Mouse (Mus musculus): Measurements from ENCODE around the gene Dhx38. TPM values are rescaled to one million over a fixed set of nuclear protein-coding genes. Genes with fewer than 3 reads are reported as not detected.

Gene Dhx38
- total and polyA plus RNA-seq, 2 experiments from 2014 or later, result 13.5 to 25.2 TPM

DNA sequence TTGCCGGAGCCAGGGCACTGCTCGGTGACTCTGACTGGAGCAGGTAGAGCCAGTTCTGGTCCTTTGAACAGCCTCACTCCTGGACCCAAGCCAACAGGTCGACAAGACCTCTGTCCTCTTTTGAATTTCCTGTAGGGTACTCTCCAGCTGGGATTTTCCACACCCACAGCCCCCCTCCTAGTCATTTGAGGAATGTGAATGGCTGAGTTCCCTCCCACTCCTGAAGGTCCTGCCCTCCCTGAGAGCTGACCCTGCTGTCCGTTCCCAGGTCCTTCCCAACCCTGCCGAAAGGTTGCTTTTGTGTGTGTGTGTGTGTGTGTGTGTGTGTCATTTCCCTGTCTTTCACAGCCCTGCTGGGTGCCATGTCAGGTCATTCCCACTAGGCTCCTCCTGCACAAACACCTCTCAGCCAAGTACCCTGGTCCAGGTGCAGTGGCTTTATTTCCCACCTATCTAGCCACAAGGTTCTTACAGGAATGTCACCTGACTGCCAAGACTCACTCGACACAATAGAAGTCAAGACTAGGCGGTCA, 21.4 kb upstream of the Dhx38 start:
- Histone ChIP-seq H3K27ac (ENCODE audit: low read depth, low read length) (no peak overlapping the region), H3K4me3 (ENCODE audit: low read depth, low read length) (no peak overlapping the region), H3K36me3 (ENCODE audit: insufficient read depth, low read length) (0 out of 2 replicates have a peak, but pooled peaks cover 2% of the 10 kb centered on the region), H3K27me3 (ENCODE audit: insufficient read depth, low read length) (no peaks in the 10 kb centered on the region), H3K9me3 (ENCODE audit: low read length) (no peaks in the 10 kb centered on the region), H3K4me1 (ENCODE audit: insufficient read depth, low read length) (no peaks in the 10 kb centered on the region), H3K9ac (replicated peaks; ENCODE audit: low read length, poor library complexity, severe bottlenecking) (no peak overlapping the region), H3K4me2 (ENCODE audit: low read depth, low read length, poor library complexity, severe bottlenecking) (no peak overlapping the region)
- ATAC-seq (ENCODE audit: low FRiP score), result no peak
- TF ChIP-seq CTCF (IDR thresholded peaks at IDR 0.05), result no peak
- WGBS, result 72% methylated on average over 7 of the region's 7 CpGs
- no peak for DNase-seq (ENCODE audit: low spot score)

- no peak for DNase-seq (ENCODE audit: low spot score)
- H3K4me2 ChIP-seq (ENCODE audit: low read depth, low read length, poor library complexity, severe bottlenecking), result no peak overlapping the region
- no peaks in the 10 kb centered on the region for H3K36me3 ChIP-seq (ENCODE audit: insufficient read depth, low read length)
- no peaks in the 10 kb centered on the region for H3K9me3 ChIP-seq (ENCODE audit: low read length)
- no peak for ATAC-seq (ENCODE audit: low FRiP score)
- TF ChIP-seq CTCF (IDR thresholded peaks at IDR 0.05), result no peak
- H3K9ac ChIP-seq (replicated peaks; ENCODE audit: low read length, poor library complexity, severe bottlenecking), result no peak overlapping the region
- no peak overlapping the region for H3K4me3 ChIP-seq (ENCODE audit: low read depth, low read length)
- H3K27me3 ChIP-seq (ENCODE audit: insufficient read depth, low read length), result no peaks in the 10 kb centered on the region
- no peak overlapping the region for H3K27ac ChIP-seq (ENCODE audit: low read depth, low read length)
- no peaks in the 10 kb centered on the region for H3K4me1 ChIP-seq (ENCODE audit: insufficient read depth, low read length)
These were observed 20.0 kb upstream of the Dhx38 start for GRCm38 (mm10) chr8:109585652-109586051.

GRCm38 (mm10) chr8:109584830-109585229, 19.2 kb upstream of the Dhx38 start:
- H3K4me2 ChIP-seq (ENCODE audit: low read depth, low read length, poor library complexity, severe bottlenecking), result no peak overlapping the region
- H3K27ac ChIP-seq (ENCODE audit: low read depth, low read length), result no peak overlapping the region
- H3K9ac ChIP-seq (replicated peaks; ENCODE audit: low read length, poor library complexity, severe bottlenecking), result no peak overlapping the region
- no peaks in the 10 kb centered on the region for H3K27me3 ChIP-seq (ENCODE audit: insufficient read depth, low read length)
- no peak for DNase-seq (ENCODE audit: low spot score)
- TF ChIP-seq CTCF (IDR thresholded peaks at IDR 0.05), result no peak
- no peak for ATAC-seq (ENCODE audit: low FRiP score)
- no peaks in the 10 kb centered on the region for H3K9me3 ChIP-seq (ENCODE audit: low read length)
- WGBS, result 78% methylated on average over 3 of the region's 3 CpGs
- no peaks in the 10 kb centered on the region for H3K36me3 ChIP-seq (ENCODE audit: insufficient read depth, low read length)
- H3K4me3 ChIP-seq (ENCODE audit: low read depth, low read length), result no peak overlapping the region
- no peaks in the 10 kb centered on the region for H3K4me1 ChIP-seq (ENCODE audit: insufficient read depth, low read length)

DNA sequence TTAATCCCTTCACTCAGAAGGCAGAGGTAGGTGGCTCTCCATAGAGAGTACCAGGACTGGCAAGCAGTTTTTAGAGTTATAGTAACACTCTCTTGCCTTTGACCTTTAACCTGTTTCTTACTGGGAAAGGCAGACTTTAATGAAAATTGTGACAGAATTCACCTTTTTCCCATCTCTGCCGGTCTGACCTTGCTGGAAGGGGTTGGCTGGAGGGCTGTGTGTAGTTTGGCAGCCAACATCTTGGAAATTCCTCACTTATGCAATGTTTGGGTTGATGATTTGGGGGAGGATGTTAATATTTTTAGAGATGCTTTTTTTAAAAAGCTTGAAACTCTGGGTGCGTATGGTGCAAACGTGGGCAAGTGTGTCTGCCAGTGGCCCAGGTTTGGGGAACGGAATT, 18.6 kb upstream of the Dhx38 start:
- Histone ChIP-seq H3K4me3 (ENCODE audit: low read depth, low read length) (no peak overlapping the region), H3K4me1 (ENCODE audit: insufficient read depth, low read length) (no peaks in the 10 kb centered on the region), H3K27me3 (ENCODE audit: insufficient read depth, low read length) (no peaks in the 10 kb centered on the region), H3K4me2 (ENCODE audit: low read depth, low read length, poor library complexity, severe bottlenecking) (no peak overlapping the region), H3K9me3 (ENCODE audit: low read length) (no peaks in the 10 kb centered on the region), H3K9ac (replicated peaks; ENCODE audit: low read length, poor library complexity, severe bottlenecking) (no peak overlapping the region), H3K36me3 (ENCODE audit: insufficient read depth, low read length) (no peaks in the 10 kb centered on the region), H3K27ac (ENCODE audit: low read depth, low read length) (no peak overlapping the region)
- ATAC-seq (ENCODE audit: low FRiP score), result no peak
- no peak for DNase-seq (ENCODE audit: low spot score)
- no peak for TF ChIP-seq CTCF (IDR thresholded peaks at IDR 0.05)
- whole genome bisulfite sequencing, result 84% methylated on average over 4 of the region's 4 CpGs

- Histone ChIP-seq H3K27ac (ENCODE audit: low read depth, low read length) (no peak within 1 kb of the TSS), H3K4me2 (ENCODE audit: low read depth, low read length, poor library complexity, severe bottlenecking) (no peak within 1 kb of the TSS), H3K4me1 (ENCODE audit: insufficient read depth, low read length) (no peaks in the 10 kb centered on the region), H3K27me3 (ENCODE audit: insufficient read depth, low read length) (no peaks in the 10 kb centered on the region), H3K4me3 (ENCODE audit: low read depth, low read length) (no peak within 1 kb of the TSS), H3K9me3 (ENCODE audit: low read length) (no peaks in the 10 kb centered on the region), H3K36me3 (ENCODE audit: insufficient read depth, low read length) (no peaks in the 10 kb centered on the region), H3K9ac (replicated peaks; ENCODE audit: low read length, poor library complexity, severe bottlenecking) (no peak within 1 kb of the TSS)
- 71% methylated on average over 8 of the region's 8 CpGs for WGBS
- no peak for TF ChIP-seq CTCF (IDR thresholded peaks at IDR 0.05)
- no peak for ATAC-seq (ENCODE audit: low FRiP score)
- DNase-seq (ENCODE audit: low spot score), result no peak
These were observed 13.2 kb upstream of the Dhx38 start, which contains the start of gene Hp for GRCm38 (mm10) chr8:109578900-109579301. Hp (minus strand) TSS chr8:109579172.

DNA sequence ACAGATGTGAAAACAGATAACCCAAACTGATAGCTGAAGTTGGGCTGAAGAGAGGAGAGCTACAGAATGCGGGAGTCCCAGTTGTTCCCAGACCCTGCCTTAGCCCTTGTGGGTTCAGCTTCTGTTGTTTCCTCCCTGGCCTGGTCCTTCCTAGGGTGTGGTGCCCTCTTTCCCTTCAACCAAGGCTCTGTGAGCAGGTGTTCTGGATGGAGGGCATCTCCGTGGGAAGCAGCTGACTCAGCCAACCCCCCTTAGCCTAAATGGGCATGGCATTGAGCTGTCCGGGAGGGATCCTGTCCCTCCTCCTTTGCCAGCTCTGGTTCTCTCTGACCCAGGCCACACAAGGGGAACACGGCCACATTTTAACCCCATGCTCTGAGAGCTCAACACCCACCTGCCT, 10.7 kb upstream of the Dhx38 start:
- H3K4me2 ChIP-seq (ENCODE audit: low read depth, low read length, poor library complexity, severe bottlenecking), result no peak overlapping the region
- H3K9ac ChIP-seq (replicated peaks; ENCODE audit: low read length, poor library complexity, severe bottlenecking), result no peak overlapping the region
- DNase-seq (ENCODE audit: low spot score) (no peak), ATAC-seq (ENCODE audit: low FRiP score) (no peak)
- no peaks in the 10 kb centered on the region for H3K9me3 ChIP-seq (ENCODE audit: low read length)
- WGBS, result 79% methylated on average over 4 of the region's 4 CpGs
- 0 out of 2 replicates have a peak, but pooled peaks cover 7% of the 10 kb centered on the region for H3K36me3 ChIP-seq (ENCODE audit: insufficient read depth, low read length)
- TF ChIP-seq CTCF (IDR thresholded peaks at IDR 0.05), result no peak
- H3K27me3 ChIP-seq (ENCODE audit: insufficient read depth, low read length), result no peaks in the 10 kb centered on the region
- no peak overlapping the region for H3K27ac ChIP-seq (ENCODE audit: low read depth, low read length)
- H3K4me3 ChIP-seq (ENCODE audit: low read depth, low read length), result no peak overlapping the region
- H3K4me1 ChIP-seq (ENCODE audit: insufficient read depth, low read length), result no peaks in the 10 kb centered on the region
